In the genomic region with DNA sequence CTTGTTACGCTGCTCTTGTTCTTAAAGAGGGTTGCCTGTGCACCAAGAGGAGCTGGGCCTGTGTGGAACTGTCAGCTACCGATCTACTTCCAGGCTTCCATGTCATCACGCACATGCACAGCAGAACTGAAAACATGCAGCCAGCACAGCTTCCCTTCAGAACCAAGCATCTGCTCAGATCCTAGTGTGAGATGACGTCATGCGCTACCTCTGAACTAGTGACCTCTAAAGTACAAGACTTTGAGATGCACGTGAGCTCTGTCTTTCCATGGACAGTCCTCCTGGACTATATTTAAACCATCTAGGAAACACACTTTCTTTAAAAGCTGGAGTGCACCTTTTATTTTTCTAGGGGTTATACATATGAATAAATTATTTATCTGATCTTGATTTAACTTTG, we compare ENCODE assay signal across 26 mouse cellular contexts. TPM values are rescaled to one million over a fixed set of nuclear protein-coding genes. Genes with fewer than 3 reads are reported as not detected.
DNase-seq lines count a peak whose midpoint lies in the region; ATAC-seq and TF ChIP-seq lines count a peak whose summit lies in the region.
"Had no signal": no experiment of that assay in that cellular context is flagged by ENCODE, and none has a peak within 500 bp of the region (broad histone marks: within the 10 kb centered on the region; RNA-seq: fewer than 3 reads in every experiment).

No protein-coding gene starts in this region.

- H3K4me1 ChIP-seq in heart, embryonic 12.5 days (replicated peaks), result peaks cover 60% of the 10 kb centered on the region
- peaks cover 26% of the 10 kb centered on the region for H3K4me1 ChIP-seq in kidney, adult 2 months (ENCODE audit: control insufficient read depth, insufficient read depth, low read length)
- peaks cover 67% of the 10 kb centered on the region for H3K4me1 ChIP-seq in liver, embryonic 12.5 days
- H3K4me1 ChIP-seq: midbrain, embryonic 12.5 days; neural tube, embryonic 12.5 days had no signal

- no peak overlapping the region for H3K4me2 ChIP-seq in heart, embryonic 12.5 days
- H3K4me2 ChIP-seq in liver, embryonic 12.5 days, result no peak overlapping the region
- H3K4me2 ChIP-seq: embryonic facial prominence, embryonic 12.5 days; hindbrain, embryonic 13.5 days; liver, embryonic 11.5 days; midbrain, embryonic 12.5 days; neural tube, embryonic 12.5 days had no signal

- 48% methylated on average over 6 of the region's 6 CpGs for WGBS in heart, embryonic 12.5 days
- 61% methylated on average over 6 of the region's 6 CpGs for WGBS in kidney, adult 2 months
- WGBS in liver, embryonic 12.5 days (ENCODE audit: insufficient replicate concordance), result 81% methylated on average over 6 of the region's 6 CpGs

- peak; percentile 23 for DNase-seq in embryo, embryonic 11 days
- DNase-seq in embryo, embryonic 9.5 days (ENCODE audit: extremely low spot score), result no peak
- no peak for DNase-seq in heart, adult 11 months
- DNase-seq in kidney, adult 2 months, result peak; percentile 58
- no peak for DNase-seq in kidney, adult 18-20 months
- DNase-seq in liver, result no peak
- DNase-seq: adrenal gland, adult 8-10 months; cerebellum, adult 2 months; cerebellum, postnatal 25 days; gastrocnemius, postnatal 36 days; lung, adult 18-20 months; lung, postnatal 4 days; thymus, postnatal 4 days had no signal

- no peak overlapping the region for H3K4me3 ChIP-seq in heart, embryonic 12.5 days
- no peak overlapping the region for H3K4me3 ChIP-seq in kidney, adult 2 months (ENCODE audit: insufficient read depth, low read depth, low read length)
- no peak overlapping the region for H3K4me3 ChIP-seq in liver, embryonic 12.5 days
- H3K4me3 ChIP-seq: embryonic facial prominence, embryonic 12.5 days; hindbrain, embryonic 13.5 days; megakaryocyte, embryonic 14.5 days; midbrain, embryonic 12.5 days; myocyte; neural tube, embryonic 12.5 days had no signal

- no peak for TF ChIP-seq CTCF in kidney, adult 2 months (conservative IDR thresholded peaks at IDR 0.05; ENCODE audit: insufficient read depth, insufficient read length, low read depth, low read length)

- H3K9ac ChIP-seq in heart, embryonic 12.5 days, result no peak overlapping the region
- H3K9ac ChIP-seq in liver, embryonic 12.5 days, result no peak overlapping the region
- H3K9ac ChIP-seq: embryonic facial prominence, embryonic 12.5 days; hindbrain, embryonic 13.5 days; midbrain, embryonic 12.5 days; neural tube, embryonic 12.5 days had no signal

- H3K9me3 ChIP-seq in heart, embryonic 12.5 days (replicated peaks), result no peaks in the 10 kb centered on the region
- no peaks in the 10 kb centered on the region for H3K9me3 ChIP-seq in liver, embryonic 12.5 days (replicated peaks)
- H3K9me3 ChIP-seq: embryonic facial prominence, embryonic 12.5 days; G1E; hindbrain, embryonic 13.5 days; megakaryocyte, embryonic 14.5 days; midbrain, embryonic 12.5 days; neural tube, embryonic 12.5 days had no signal

- ATAC-seq in heart, embryonic 12.5 days (ENCODE audit: insufficient number of reproducible peaks, low FRiP score), result no peak
- no peak for ATAC-seq in liver, embryonic 12.5 days
- ATAC-seq: forebrain, embryonic 14.5 days; intestine, embryonic 16.5 days; lung, postnatal 0 days had no signal

- no peaks in the 10 kb centered on the region for H3K27me3 ChIP-seq in heart, embryonic 12.5 days (replicated peaks)
- H3K27me3 ChIP-seq in kidney, adult 2 months (replicated peaks; ENCODE audit: control insufficient read depth, insufficient read depth, low read length), result no peaks in the 10 kb centered on the region
- H3K27me3 ChIP-seq in liver, embryonic 12.5 days (replicated peaks), result no peaks in the 10 kb centered on the region
- H3K27me3 ChIP-seq: embryonic facial prominence, embryonic 12.5 days; hindbrain, embryonic 13.5 days; megakaryocyte, embryonic 14.5 days; midbrain, embryonic 12.5 days; neural tube, embryonic 12.5 days had no signal

- TF ChIP-seq POLR2A in kidney, adult 2 months (IDR thresholded peaks at IDR 0.05; ENCODE audit: low read depth, low read length), result no peak

- peak overlapping the region; percentile 56; the same call in 1 of the 2 replicates for H3K27ac ChIP-seq in heart, embryonic 12.5 days (ENCODE audit: poor library complexity, severe bottlenecking)
- no peak overlapping the region for H3K27ac ChIP-seq in kidney, adult 2 months (ENCODE audit: insufficient read depth, low read depth, low read length)
- H3K27ac ChIP-seq in liver, embryonic 12.5 days, result peak overlapping the region; percentile 39; the same call in 1 of the 2 replicates
- H3K27ac ChIP-seq: embryonic facial prominence, embryonic 12.5 days; hindbrain, embryonic 13.5 days; midbrain, embryonic 12.5 days; neural tube, embryonic 12.5 days had no signal

- no peaks in the 10 kb centered on the region for H3K36me3 ChIP-seq in heart, embryonic 12.5 days
- H3K36me3 ChIP-seq in kidney, adult 2 months (ENCODE audit: control insufficient read depth, insufficient read depth, low read length), result no peaks in the 10 kb centered on the region
- peaks cover 16% of the 10 kb centered on the region for H3K36me3 ChIP-seq in liver, embryonic 12.5 days
- H3K36me3 ChIP-seq: embryonic facial prominence, embryonic 12.5 days; hindbrain, embryonic 13.5 days; midbrain, embryonic 12.5 days; neural tube, embryonic 12.5 days had no signal

RNA-seq across cellular contexts. Expression of gene Pacsin2, which starts 49.0 kb away (rescaled TPM):
- polyA plus RNA-seq in heart, embryonic 12.5 days (2016; fragmentation: Nextera tagmentation; extraction: Ambion mirVana), result 70.8 and 72.0 TPM in 2 replicates
- polyA plus RNA-seq in kidney, adult 2 months (2012; rRNA removed), result 116 and 126 TPM in 2 replicates
- polyA plus RNA-seq in liver, embryonic 12.5 days (2016; fragmentation: Nextera tagmentation; extraction: Ambion mirVana), result 65.1 and 68.4 TPM in 2 replicates

Comparison
In these comparisons a context has a peak if more than half of its experiments do, and no peak if none do; other contexts are left out.
1. DNase-seq: peak in embryo, embryonic 11 days (single experiment) and kidney, adult 2 months (single experiment); none in embryo, embryonic 9.5 days (single experiment), heart, adult 11 months (single experiment), kidney, adult 18-20 months (single experiment) and liver (single experiment).